Mouse (Mus musculus) Patski (cell line): ENCODE data around the gene Arhgap27. TPM values are rescaled to one million over a fixed set of nuclear protein-coding genes. Genes with fewer than 3 reads are reported as not detected.

ENCODE experiments used
- ATAC-seq: fragments of 100-300 bp; one replicate; pipeline ENCODE4 v1.8.0; 2021
- CTCF ChIA-PET: fragments of 350-600 bp; sonication (Branson Sonifier 250); formaldehyde crosslinking; loops from one replicate; lab custom pipeline; 2022; ENCODE audit warnings: inconsistent platforms; lab: Charles Lee
- POLR2A ChIA-PET: fragments of 350-600 bp; sonication (Branson Sonifier 250); formaldehyde crosslinking; loops from one replicate; lab custom pipeline; 2022; ENCODE audit warnings: antibody characterized with exemption, inconsistent platforms; lab: Charles Lee
- DNase-seq: peaks from one replicate; pipeline ENCODE4 v3.0.0-alpha.2; 2011; ENCODE audit warnings: low read depth, low spot score
- H3K27me3 ChIP-seq: fragments of 371-371 bp; one replicate; pipeline ENCODE4 v1.5.1; 2021
- CTCF ChIP-seq: fragments of 100-300 bp; IDR thresholded peaks from one replicate; pipeline ENCODE4 v1.5.1; 2021
- in situ Hi-C: fragments of 300-500 bp; cut with MboI; formaldehyde crosslinking; loops from 3 replicates; pipeline ENCODE4 v1.11.1; 2018; ENCODE audit warnings: low pct_unique_long_range_greater_than_20kb, mixed read lengths
- polyA plus RNA-seq: library from polyadenylated mRNA; unstranded; gene quantifications from one replicate; pipeline ENCODE4 v1.2.3, GENCODE M21; 2021

Arhgap27 gene
- polyA plus RNA-seq, 1 experiment from 2014 or later, result 11.9 TPM

DNA sequence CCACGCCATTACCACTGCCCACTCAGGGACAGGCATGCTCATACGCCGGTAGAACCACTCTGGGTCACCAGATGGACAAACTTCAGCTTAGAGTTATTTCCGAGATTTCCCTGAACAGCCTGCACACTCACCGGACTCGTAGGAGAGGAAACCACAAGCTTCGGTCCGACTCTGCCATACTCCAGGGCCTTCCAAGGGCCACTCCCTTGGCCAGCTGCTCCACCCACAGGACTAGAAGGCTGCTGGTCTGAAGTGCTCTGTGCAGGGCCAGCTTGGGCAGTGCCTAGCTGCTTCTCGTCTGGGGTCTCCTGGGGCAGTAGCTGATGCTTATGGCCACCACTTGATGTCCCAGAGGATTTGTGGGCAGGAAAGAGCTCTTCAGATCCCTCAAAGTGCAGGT, 23.3 kb upstream of the Arhgap27 start:
- in situ Hi-C loops, result no loop called here
- no peak for TF ChIP-seq CTCF
- ChIA-PET CTCF (interaction anchor here (1.8 kb wide), 1 partner anchor 12 kb away, joined by 4 read pairs; no protein-coding TSS in a partner anchor), POLR2A (interaction anchor here (0.6 kb wide), 1 partner anchor 96 kb away, joined by 3 read pairs; no protein-coding TSS in a partner anchor)
- H3K27me3 ChIP-seq, result no peaks in the 10 kb centered on the region
- DNase-seq, result no peak
- no peak for ATAC-seq

DNA sequence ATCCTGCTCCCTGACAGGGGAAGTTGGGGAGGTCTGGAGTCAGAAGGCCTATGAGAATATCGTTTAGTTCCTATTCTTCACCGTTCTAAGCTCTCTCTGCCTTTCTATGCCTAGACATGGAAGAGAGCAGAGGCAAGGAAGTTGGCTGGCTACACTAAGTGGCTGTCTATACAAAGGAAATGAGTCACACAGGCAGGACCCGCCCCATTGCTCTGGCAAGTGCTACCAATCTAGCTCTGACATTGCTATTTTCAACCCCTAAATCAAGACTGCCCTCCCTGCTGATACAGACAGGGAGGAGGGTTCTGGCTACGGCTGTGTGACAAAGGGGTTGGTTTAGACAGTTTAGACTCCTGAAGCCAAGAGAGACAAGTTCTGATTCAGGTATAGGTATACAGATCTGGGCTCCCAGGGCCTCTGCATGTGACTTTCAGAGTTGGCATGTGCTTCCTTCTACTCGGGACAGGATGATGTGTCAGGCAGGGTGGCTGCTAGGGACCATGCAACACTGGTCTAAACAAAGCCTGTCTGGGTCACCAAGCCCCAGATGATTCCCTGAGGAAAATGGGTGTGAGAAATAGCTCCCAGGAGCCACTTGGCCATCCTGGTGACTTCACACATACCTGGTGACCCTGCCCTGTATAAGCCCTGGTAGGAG, 18.6 kb upstream of the Arhgap27 start:
- no peak for DNase-seq
- peak; percentile 93 for ATAC-seq
- H3K27me3 ChIP-seq, result no peaks in the 10 kb centered on the region
- no peak for TF ChIP-seq CTCF
- POLR2A ChIA-PET, result no interaction called here
- in situ Hi-C loops, result no loop called here
- CTCF ChIA-PET, result interaction anchor here (0.9 to 1.3 kb wide), 5 partner anchors 8 to 22 kb away, joined by 3 to 5 read pairs (median 3); no protein-coding TSS in a partner anchor

DNA sequence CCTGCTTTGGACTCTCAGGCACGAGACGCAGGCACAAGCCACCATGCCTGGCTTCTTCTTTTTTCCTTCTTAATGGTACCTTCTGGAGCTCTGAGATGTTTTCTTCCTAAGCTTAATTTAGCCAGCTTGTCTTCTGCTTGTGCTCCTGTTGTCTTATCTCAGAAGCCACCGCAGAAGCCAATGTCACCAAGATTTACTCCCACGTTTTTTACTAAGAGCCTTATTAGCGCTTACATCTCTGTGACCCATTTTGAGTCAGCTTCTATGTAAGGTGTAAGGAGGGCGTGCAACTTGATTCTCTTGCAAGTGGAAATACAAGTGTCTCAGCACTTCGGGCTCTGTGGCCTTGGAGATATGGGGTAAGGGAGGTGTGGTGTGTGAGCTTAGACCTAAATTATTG, 18.0 kb upstream of the Arhgap27 start:
- TF ChIP-seq CTCF, result no peak
- in situ Hi-C loops, result no loop called here
- ATAC-seq, result no peak

DNA sequence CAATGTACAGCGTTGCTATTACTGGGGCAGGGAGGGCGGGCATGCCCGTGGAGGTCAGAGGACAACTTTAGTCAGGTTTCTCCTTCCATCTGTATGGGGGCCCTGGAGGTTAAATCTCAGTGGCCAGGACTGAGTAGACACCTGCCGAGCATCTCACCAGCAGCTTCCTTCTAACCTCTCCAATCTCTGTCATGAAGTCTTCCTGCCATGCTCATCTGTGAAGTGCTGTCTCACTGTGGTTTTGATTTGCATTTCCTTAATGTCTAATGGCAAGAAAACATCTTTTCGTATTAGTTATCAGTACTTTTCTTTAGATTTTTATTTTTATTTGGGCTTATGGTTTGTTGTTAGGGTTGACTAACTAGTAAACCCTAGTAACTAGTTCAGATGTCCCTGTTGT, 17.0 kb upstream of the Arhgap27 start:
- TF ChIP-seq CTCF, result no peak
- no peak for ATAC-seq
- POLR2A ChIA-PET, result interaction anchor here (0.5 kb wide), 1 partner anchor 125 kb away, joined by 3 read pairs; no protein-coding TSS in a partner anchor
- DNase-seq, result no peak
- CTCF ChIA-PET, result interaction anchor here (0.7 to 1.3 kb wide), 2 partner anchors 9 to 23 kb away, joined by 3 to 5 read pairs; no protein-coding TSS in a partner anchor
- in situ Hi-C loops, result no loop called here
- H3K27me3 ChIP-seq, result no peaks in the 10 kb centered on the region

More for the DNA sequence above, 18.0 kb upstream of the Arhgap27 start:
- POLR2A ChIA-PET, result no interaction called here
- no peak for DNase-seq
- H3K27me3 ChIP-seq, result no peaks in the 10 kb centered on the region
- CTCF ChIA-PET, result interaction anchor here (0.9 to 1.3 kb wide), 4 partner anchors 8 to 22 kb away, joined by 3 to 5 read pairs (median 4); no protein-coding TSS in a partner anchor

DNA sequence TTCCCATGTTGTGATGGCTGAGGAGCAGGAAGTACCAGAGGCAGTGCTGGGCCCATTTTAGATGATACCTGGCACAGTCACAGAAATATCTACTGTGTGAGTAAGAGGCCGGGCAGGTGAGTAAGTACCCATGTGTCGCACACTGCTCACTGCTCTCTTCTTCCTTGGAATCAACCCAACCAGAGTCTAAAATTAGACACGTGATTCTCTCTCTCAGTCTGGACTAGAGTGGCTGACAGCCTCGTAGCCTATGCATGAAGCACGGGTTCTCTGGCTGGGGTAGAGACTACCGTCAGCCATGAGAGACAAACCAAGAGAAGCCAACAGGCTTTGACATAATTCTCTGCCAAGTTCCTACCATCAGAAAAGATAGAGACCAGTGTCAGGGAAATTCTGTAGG, 14.8 kb upstream of the Arhgap27 start:
- POLR2A ChIA-PET, result no interaction called here
- DNase-seq, result no peak
- H3K27me3 ChIP-seq, result no peaks in the 10 kb centered on the region
- CTCF ChIA-PET, result no interaction called here
- no peak for TF ChIP-seq CTCF
- in situ Hi-C loops, result no loop called here
- no peak for ATAC-seq

DNA sequence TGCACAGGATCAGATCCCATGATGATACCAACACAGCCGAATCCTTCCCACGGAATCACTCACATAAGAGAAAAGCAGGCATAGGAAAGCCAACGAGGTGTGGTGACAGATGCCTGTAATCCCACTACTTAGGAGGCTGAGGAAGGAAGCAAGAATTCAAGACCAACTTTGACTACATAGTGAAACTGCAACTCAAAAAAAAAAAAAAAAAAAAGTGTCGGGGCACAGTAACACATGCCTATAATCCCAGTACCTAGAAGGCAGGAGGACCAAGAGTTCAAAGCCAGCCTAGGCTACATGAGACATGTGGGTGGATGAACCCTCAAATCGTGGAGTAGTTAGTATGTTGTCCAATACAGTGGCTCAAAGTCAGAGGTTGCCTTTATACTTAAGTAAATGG, 12.3 kb upstream of the Arhgap27 start:
- ChIA-PET POLR2A (no interaction called here), CTCF (interaction anchor here (0.9 kb wide), 1 partner anchor 26 kb away, joined by 3 read pairs; no protein-coding TSS in a partner anchor)
- TF ChIP-seq CTCF, result no peak
- no peaks in the 10 kb centered on the region for H3K27me3 ChIP-seq
- in situ Hi-C loops, result no loop called here
- ATAC-seq (no peak), DNase-seq (no peak)

DNA sequence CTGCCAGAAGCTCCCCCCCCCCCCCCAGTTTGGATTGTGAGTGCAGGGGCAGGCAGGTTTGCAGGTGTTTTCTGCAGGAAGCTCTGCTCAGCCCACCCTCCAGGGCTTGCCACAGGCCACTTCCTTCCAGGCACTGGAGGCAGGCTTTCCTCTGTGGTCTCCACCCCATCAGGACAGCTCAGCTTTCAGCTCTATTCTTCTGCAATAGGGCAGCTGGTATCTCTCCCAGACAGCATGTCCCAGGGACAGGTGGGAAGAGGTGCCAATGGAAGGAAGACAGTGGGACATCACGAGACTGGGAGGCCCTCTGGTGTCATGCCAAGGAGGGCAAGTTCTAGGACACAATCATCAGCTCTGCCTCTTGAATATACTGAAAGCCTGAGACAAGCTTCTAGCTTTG, 11.8 kb upstream of the Arhgap27 start:
- ChIA-PET POLR2A (interaction anchor here (0.6 kb wide), 1 partner anchor 27 kb away, joined by 3 read pairs; no protein-coding TSS in a partner anchor), CTCF (interaction anchor here (0.9 kb wide), 1 partner anchor 27 kb away, joined by 3 read pairs; no protein-coding TSS in a partner anchor)
- DNase-seq (no peak), ATAC-seq (no peak)
- in situ Hi-C loops, result no loop called here
- H3K27me3 ChIP-seq, result no peaks in the 10 kb centered on the region
- no peak for TF ChIP-seq CTCF

DNA sequence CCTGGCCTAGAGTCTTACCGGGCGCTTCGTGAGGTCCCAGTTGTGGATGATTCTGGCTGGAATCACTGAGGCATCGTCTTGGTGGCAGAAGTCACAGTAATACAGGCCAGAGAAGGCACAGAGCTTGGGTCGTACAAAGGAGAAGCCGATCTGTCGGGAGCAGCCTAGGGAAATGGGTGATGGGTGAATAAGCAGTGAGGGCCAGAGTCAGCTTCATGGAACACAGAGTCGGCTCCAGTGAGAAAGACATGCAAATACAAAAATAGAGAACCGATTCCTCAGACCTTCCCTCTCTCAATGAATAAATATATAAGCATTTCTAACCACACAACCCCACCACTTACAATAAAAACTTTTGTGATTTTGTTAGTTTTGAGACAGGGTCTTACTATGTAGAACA, 10.4 kb upstream of the Arhgap27 start:
- DNase-seq, result no peak
- ChIA-PET POLR2A (no interaction called here), CTCF (no interaction called here)
- no peak for ATAC-seq
- TF ChIP-seq CTCF, result no peak
- in situ Hi-C loops, result no loop called here
- H3K27me3 ChIP-seq, result no peaks in the 10 kb centered on the region

DNA sequence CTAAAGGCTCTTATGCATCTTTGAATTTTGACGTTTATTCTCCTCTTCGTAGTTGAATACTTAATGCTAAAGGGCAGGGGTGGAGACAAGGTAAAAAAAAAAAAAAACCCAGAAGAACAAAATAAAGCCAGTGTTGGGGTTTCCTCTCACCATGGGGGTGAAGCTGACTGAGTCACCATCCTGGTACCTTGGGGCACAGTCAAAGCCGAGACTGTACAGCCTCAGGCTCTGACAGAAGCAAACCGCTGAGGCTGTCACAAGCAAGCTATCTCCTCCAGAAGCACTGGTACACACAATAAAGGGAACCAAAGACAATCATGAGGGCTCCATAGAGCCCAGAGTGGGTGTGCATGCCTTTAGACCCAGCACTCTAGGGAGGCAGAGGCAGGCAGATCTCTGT, 9.1 kb upstream of the Arhgap27 start:
- ChIA-PET CTCF (interaction anchor here (1.1 to 2.7 kb wide), 3 partner anchors 9 to 30 kb away, joined by 4 to 13 read pairs (median 4); partner anchors contain the start of gene Arhgap27), POLR2A (interaction anchor here (0.6 to 1.2 kb wide), 2 partner anchors 34 to 434 kb away, joined by 3 to 5 read pairs; no protein-coding TSS in a partner anchor)
- no peak for DNase-seq
- no peak for TF ChIP-seq CTCF
- in situ Hi-C loops, result no loop called here
- ATAC-seq, result no peak
- H3K27me3 ChIP-seq, result no peaks in the 10 kb centered on the region

DNA sequence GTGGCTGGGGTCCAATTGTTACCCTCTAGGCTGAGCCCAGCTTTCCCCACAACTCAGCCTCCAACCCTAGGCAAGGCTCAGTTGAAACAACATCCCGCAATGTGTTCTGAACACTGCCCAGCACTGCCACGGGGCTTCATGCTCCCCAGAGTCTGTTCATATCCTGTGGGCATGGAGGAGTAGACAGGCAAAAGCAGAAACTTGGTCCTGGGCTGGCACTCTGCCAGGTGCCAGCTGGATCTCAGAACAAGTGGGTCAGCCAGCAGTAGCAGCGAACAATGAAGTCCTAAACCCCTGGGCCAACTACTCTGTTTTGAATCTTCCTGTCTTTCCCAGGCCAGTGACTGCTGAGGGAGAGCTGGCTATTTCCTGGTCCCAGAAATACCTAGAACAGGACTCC, 8.6 kb upstream of the Arhgap27 start:
- ATAC-seq, result no peak
- in situ Hi-C loops, result no loop called here

DNA sequence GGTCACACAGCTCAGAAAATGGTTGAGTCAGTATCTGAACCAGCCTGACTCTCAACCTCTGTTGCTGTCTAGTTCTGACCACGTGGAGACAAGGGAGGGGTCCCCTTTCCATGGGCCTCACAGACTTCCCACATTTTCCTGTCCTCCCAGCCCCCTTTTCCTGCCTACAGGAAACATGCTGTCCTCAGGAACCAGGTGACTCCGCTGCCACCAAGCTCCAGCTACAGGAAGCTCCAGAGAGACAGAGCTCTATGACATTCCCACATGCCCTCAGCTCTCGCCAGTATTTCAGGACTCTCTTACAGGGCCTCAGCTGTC, 7.7 kb upstream of the Arhgap27 start:
- in situ Hi-C loops, result no loop called here
- DNase-seq, result no peak

More for the DNA sequence above, 8.6 kb upstream of the Arhgap27 start:
- no peak for DNase-seq
- ChIA-PET POLR2A (interaction anchor here (0.6 to 1.2 kb wide), 3 partner anchors 13 to 434 kb away, joined by 3 to 5 read pairs (median 3); no protein-coding TSS in a partner anchor), CTCF (interaction anchor here (1.1 to 2.7 kb wide), 3 partner anchors 8 to 30 kb away, joined by 4 to 13 read pairs (median 4); partner anchors contain the start of gene Arhgap27)
- TF ChIP-seq CTCF, result no peak
- no peaks in the 10 kb centered on the region for H3K27me3 ChIP-seq

More for the DNA sequence above, 7.7 kb upstream of the Arhgap27 start:
- ChIA-PET CTCF (interaction anchor here (1.3 to 2.7 kb wide), 3 partner anchors 9 to 31 kb away, joined by 3 to 13 read pairs (median 4); no protein-coding TSS in a partner anchor), POLR2A (interaction anchor here (0.6 to 0.8 kb wide), 2 partner anchors 10 to 12 kb away, joined by 3 to 4 read pairs; no protein-coding TSS in a partner anchor)
- no peak for TF ChIP-seq CTCF
- no peaks in the 10 kb centered on the region for H3K27me3 ChIP-seq
- no peak for ATAC-seq
